Mouse (Mus musculus) stomach, postnatal 0 days (tissue): ENCODE data around the gene Tpst1.

Experiments used
- CTCF ChIP-seq: IDR thresholded peaks from 2 replicates; pipeline ENCODE4 v1.5.1; 2016; ENCODE audit warnings: antibody characterized with exemption, low read depth, mild to moderate bottlenecking, moderate library complexity
- EP300 ChIP-seq: optimal IDR thresholded peaks from 2 replicates; pipeline ENCODE3; 2016; ENCODE audit warnings: antibody characterized with exemption

DNA sequence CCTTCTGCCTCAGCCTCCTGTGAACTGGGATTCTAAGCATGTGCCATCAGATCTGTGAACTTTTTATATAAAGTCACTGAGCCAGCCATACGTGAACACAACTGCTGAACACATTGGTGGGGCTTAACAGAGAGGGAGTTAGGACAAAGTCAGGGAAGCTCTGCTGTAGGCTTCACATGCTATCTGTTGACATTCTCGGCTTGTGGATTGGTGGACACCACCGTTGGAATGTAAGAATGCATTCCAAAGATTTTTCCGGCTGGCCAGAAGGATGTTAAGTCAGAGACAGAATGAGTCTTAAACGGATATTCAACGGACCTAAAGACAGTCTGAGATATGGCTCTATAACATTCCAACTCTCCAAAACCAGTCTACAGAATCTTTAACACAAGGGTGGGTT lies 96.0 kb downstream of the Tpst1 start:
- no peak for TF ChIP-seq CTCF
- TF ChIP-seq EP300: no peak
